Mouse (Mus musculus) testis, adult 2 months (tissue): ENCODE data around the gene Tnr.

Experiments
- CTCF ChIP-seq: fragments of 200-500 bp; IDR thresholded peaks from 2 replicates; pipeline ENCODE4 v1.5.1; 2012; ENCODE audit warnings: low read depth, mild to moderate bottlenecking, inconsistent platforms, low read length, moderate library complexity; ENCODE audit not compliant: control insufficient read depth, insufficient read depth, insufficient replicate concordance
- POLR2A ChIP-seq: fragments of 200-500 bp; IDR thresholded peaks from 2 replicates; pipeline ENCODE4 v1.6.1; 2012; ENCODE audit warnings: low read depth, mild to moderate bottlenecking, inconsistent platforms, low read length, moderate library complexity; ENCODE audit not compliant: control insufficient read depth

DNA sequence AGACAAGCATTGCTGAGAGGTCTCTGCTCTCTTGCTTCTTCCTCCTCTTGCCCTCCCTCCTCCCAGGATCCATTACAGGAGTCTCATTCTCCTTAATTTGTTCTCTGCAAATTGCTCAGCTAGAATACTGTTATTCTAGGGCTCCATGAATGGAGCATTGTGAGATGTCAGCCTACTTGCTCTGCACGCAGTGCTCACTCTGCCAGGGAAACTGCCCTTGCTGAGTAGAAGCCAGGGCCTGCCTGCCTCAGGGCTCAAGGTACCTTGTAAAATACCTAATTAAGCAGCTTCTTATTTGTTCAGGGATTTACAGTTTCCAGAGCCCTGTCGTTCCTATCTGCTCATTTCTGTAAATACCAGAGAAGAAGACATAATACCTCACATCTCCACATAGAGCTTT lies 240.3 kb downstream of the Tnr start:
- TF ChIP-seq POLR2A, result no peak
- no peak for TF ChIP-seq CTCF
